Mouse (Mus musculus): ENCODE data around the gene Mast4. TPM values are rescaled to one million over a fixed set of nuclear protein-coding genes. Genes with fewer than 3 reads are reported as not detected.

The Mast4 gene
- total and polyA plus RNA-seq, 3 experiments = 2.7 to 7.0 TPM; not detected in 1

DNA sequence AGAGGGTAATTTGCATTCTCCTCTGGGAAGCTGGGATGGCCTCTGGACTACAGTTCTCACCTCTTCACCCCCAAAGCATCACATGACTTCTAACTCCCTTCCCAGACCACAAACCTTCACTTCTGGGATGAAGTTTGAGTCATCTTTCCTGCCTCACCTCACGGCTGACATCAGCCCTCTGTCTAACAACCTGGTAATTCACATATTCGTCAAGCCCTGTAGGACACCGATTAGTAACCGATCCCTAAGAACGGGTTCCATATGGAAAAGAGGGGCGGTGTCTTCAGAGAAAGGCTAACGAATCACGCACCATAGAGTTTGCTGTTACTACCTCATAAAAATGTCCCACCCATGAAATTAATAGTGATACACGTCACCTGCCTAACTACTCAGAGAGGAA is 6.5 kb downstream of the Mast4 start:
- no peak for DNase-seq (ENCODE audit: low read depth, low spot score)
- TF ChIP-seq POLR2AphosphoS2 (IDR thresholded peaks at IDR 0.05; ENCODE audit: low read length) (no peak), NELFE (IDR thresholded peaks at IDR 0.05; ENCODE audit: low read depth, low read length) (no peak), POLR2AphosphoS5 (IDR thresholded peaks at IDR 0.05; ENCODE audit: borderline replicate concordance, low read depth, low read length) (no peak), ZMIZ1 (IDR thresholded peaks at IDR 0.05; ENCODE audit: low read depth, low read length) (no peak), USF2 (IDR thresholded peaks at IDR 0.05; ENCODE audit: borderline replicate concordance in 1 of 2, insufficient read depth in 1 of 2, low read depth in 1 of 2, low read length in 2 of 2) (no peak)
- Histone ChIP-seq H3K27ac (ENCODE audit: control insufficient read depth, low read depth, low read length) (no peak overlapping the region), H3K27me3 (ENCODE audit: control insufficient read depth in 1 of 2, insufficient read depth in 2 of 2, low read length in 2 of 2) (no peaks in the 10 kb centered on the region), H3K4me3 (ENCODE audit: control insufficient read depth in 1 of 2, insufficient read depth in 1 of 2, low read depth in 2 of 2, low read length in 2 of 2) (no peak overlapping the region), H3K9ac (ENCODE audit: control insufficient read depth, low read depth, low read length, poor library complexity, severe bottlenecking) (no peak overlapping the region), H3K36me3 (ENCODE audit: control insufficient read depth in 1 of 2, insufficient read depth in 2 of 2, low read length in 2 of 2) (no peaks in the 10 kb centered on the region), H3K79me2 (ENCODE audit: control insufficient read depth, insufficient read depth, low read length, poor library complexity) (no peaks in the 10 kb centered on the region), H3K4me1 (ENCODE audit: control insufficient read depth in 1 of 2, insufficient read depth in 2 of 2, low read length in 2 of 2) (no peaks in the 10 kb centered on the region), H3K9me3 (replicated peaks; ENCODE audit: insufficient read depth, low read length) (no peaks in the 10 kb centered on the region)

DNA sequence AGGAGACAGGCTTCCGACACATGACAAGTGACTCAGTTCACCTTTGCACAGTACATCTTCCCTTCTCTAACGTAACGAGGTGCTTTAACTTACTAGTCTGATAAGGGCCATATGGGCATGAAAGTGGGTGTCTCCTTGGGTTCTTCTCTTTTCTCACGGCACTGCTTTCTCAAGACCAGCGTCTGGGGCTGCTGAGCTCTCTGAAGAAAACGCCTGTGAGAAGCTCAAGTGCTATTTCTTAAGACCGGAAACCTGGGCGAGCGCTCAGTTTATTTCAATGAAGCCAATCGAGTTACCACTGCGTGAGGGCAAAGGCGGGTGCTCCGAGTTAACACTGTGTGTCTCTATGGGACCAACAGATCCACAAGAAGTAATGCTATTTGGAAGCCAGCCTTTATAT is 8.1 kb downstream of the Mast4 start:
- no peak overlapping the region for H3K9ac ChIP-seq (ENCODE audit: control insufficient read depth, low read depth, low read length, poor library complexity, severe bottlenecking)
- no peak overlapping the region for H3K4me3 ChIP-seq (ENCODE audit: control insufficient read depth in 1 of 2, insufficient read depth in 1 of 2, low read depth in 2 of 2, low read length in 2 of 2)
- H3K4me1 ChIP-seq (ENCODE audit: control insufficient read depth in 1 of 2, insufficient read depth in 2 of 2, low read length in 2 of 2) = no peaks in the 10 kb centered on the region
- no peaks in the 10 kb centered on the region for H3K79me2 ChIP-seq (ENCODE audit: control insufficient read depth, insufficient read depth, low read length, poor library complexity)
- no peak for DNase-seq (ENCODE audit: low read depth, low spot score)
- H3K9me3 ChIP-seq (replicated peaks; ENCODE audit: insufficient read depth, low read length) = no peaks in the 10 kb centered on the region
- no peak overlapping the region for H3K27ac ChIP-seq (ENCODE audit: control insufficient read depth, low read depth, low read length)
- no peaks in the 10 kb centered on the region for H3K36me3 ChIP-seq (ENCODE audit: control insufficient read depth in 1 of 2, insufficient read depth in 2 of 2, low read length in 2 of 2)
- no peaks in the 10 kb centered on the region for H3K27me3 ChIP-seq (ENCODE audit: control insufficient read depth in 1 of 2, insufficient read depth in 2 of 2, low read length in 2 of 2)
- no peak for TF ChIP-seq SIN3A (IDR thresholded peaks at IDR 0.05; ENCODE audit: low read length)
- TF ChIP-seq GATA1 (IDR thresholded peaks at IDR 0.05; ENCODE audit: low read depth, low read length) = no peak
- no peak for TF ChIP-seq USF2 (IDR thresholded peaks at IDR 0.05; ENCODE audit: borderline replicate concordance in 1 of 2, insufficient read depth in 1 of 2, low read depth in 1 of 2, low read length in 2 of 2)
- TF ChIP-seq ZMIZ1 (IDR thresholded peaks at IDR 0.05; ENCODE audit: low read depth, low read length) = no peak

DNA sequence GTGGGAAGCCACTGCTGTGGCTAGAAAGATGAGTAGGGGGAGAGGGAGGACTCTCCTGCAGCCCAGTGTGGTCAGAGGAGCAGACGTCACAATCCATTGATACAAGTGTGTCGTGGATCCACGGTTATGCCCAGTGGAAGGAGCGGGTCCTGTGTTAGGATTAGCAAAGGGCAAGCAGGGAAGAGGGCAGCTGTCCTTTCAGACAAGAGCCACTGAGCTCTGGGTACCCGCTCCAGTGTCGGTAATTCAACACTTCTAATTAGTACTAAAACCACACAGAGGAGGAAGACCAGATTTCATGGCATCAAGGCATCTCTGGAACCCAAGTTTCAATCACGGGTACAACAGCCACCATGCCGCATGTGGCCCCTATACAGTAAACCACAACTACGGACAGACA is 14.4 kb downstream of the Mast4 start:
- H3K36me3 ChIP-seq (ENCODE audit: control insufficient read depth in 1 of 2, insufficient read depth in 2 of 2, low read length in 2 of 2) = no peaks in the 10 kb centered on the region
- H3K4me1 ChIP-seq (ENCODE audit: control insufficient read depth in 1 of 2, insufficient read depth in 2 of 2, low read length in 2 of 2) = no peaks in the 10 kb centered on the region
- H3K27ac ChIP-seq (ENCODE audit: control insufficient read depth, low read depth, low read length) = no peak overlapping the region
- no peak for DNase-seq (ENCODE audit: low read depth, low spot score)
- H3K9me3 ChIP-seq (replicated peaks; ENCODE audit: insufficient read depth, low read length) = no peaks in the 10 kb centered on the region
- no peak overlapping the region for H3K4me3 ChIP-seq (ENCODE audit: control insufficient read depth in 1 of 2, insufficient read depth in 1 of 2, low read depth in 2 of 2, low read length in 2 of 2)
- no peaks in the 10 kb centered on the region for H3K79me2 ChIP-seq (ENCODE audit: control insufficient read depth, insufficient read depth, low read length, poor library complexity)
- no peak overlapping the region for H3K9ac ChIP-seq (ENCODE audit: control insufficient read depth, low read depth, low read length, poor library complexity, severe bottlenecking)
- no peak for TF ChIP-seq MYC (IDR thresholded peaks at IDR 0.05; ENCODE audit: low read depth, low read length)
- no peak for TF ChIP-seq BHLHE40 (IDR thresholded peaks at IDR 0.05; ENCODE audit: borderline replicate concordance, low read depth, low read length)
- no peak for TF ChIP-seq CHD1 (IDR thresholded peaks at IDR 0.05; ENCODE audit: low read depth, low read length)
- no peak for TF ChIP-seq GABPA (IDR thresholded peaks at IDR 0.05; ENCODE audit: low read depth, low read length)
- TF ChIP-seq USF1 (IDR thresholded peaks at IDR 0.05; ENCODE audit: low read depth, low read length) = no peak
- no peak for TF ChIP-seq TAL1 (IDR thresholded peaks at IDR 0.05; ENCODE audit: low read length)
- no peak for TF ChIP-seq ETS1 (IDR thresholded peaks at IDR 0.05; ENCODE audit: low read depth, low read length)
- TF ChIP-seq KAT2A (conservative IDR thresholded peaks at IDR 0.05; ENCODE audit: low read depth, low read length) = no peak
- TF ChIP-seq NELFE (IDR thresholded peaks at IDR 0.05; ENCODE audit: low read depth, low read length) = no peak
- no peak for TF ChIP-seq MEF2A (IDR thresholded peaks at IDR 0.05; ENCODE audit: extremely low read depth, insufficient replicate concordance, low read depth, low read length, poor library complexity, severe bottlenecking)
- no peak for TF ChIP-seq NRF1 (IDR thresholded peaks at IDR 0.05; ENCODE audit: insufficient read depth, low read depth, low read length, poor library complexity, severe bottlenecking)
- TF ChIP-seq HCFC1 (IDR thresholded peaks at IDR 0.05; ENCODE audit: low read depth, low read length) = no peak
- TF ChIP-seq TBP (IDR thresholded peaks at IDR 0.05; ENCODE audit: low read depth, low read length) = no peak
- no peak for TF ChIP-seq MAZ (IDR thresholded peaks at IDR 0.05; ENCODE audit: low read depth, low read length)
- no peak for TF ChIP-seq RAD21 (IDR thresholded peaks at IDR 0.05; ENCODE audit: low read depth, low read length)
- no peak for TF ChIP-seq ZMIZ1 (IDR thresholded peaks at IDR 0.05; ENCODE audit: low read depth, low read length)
- TF ChIP-seq MAX (IDR thresholded peaks at IDR 0.05; ENCODE audit: low read length) = no peak
- no peak for TF ChIP-seq ZC3H11A (IDR thresholded peaks at IDR 0.05; ENCODE audit: low read depth, low read length)
- TF ChIP-seq GATA1 (IDR thresholded peaks at IDR 0.05; ENCODE audit: low read depth, low read length) = no peak
- H3K27me3 ChIP-seq (ENCODE audit: control insufficient read depth in 1 of 2, insufficient read depth in 2 of 2, low read length in 2 of 2) = no peaks in the 10 kb centered on the region

All from MEL (cell line).